Mouse (Mus musculus) embryonic facial prominence, embryonic 13.5 days (tissue): ENCODE results near the gene Tcte2. TPM values are rescaled to one million over a fixed set of nuclear protein-coding genes. Genes with fewer than 3 reads are reported as not detected.
A peak's percentile ranks its signal among the peaks of the same experiment; 100 is the strongest.

Source experiments
- ATAC-seq: fragments of 200-750 bp; cut with Nextera tagmentation; 2 replicates; pipeline ENCODE4 v1.8.0; 2017; ENCODE audit warnings: low read depth; ENCODE audit not compliant: insufficient number of reproducible peaks, insufficient read depth, low FRiP score, low TSS enrichment
- H3K27ac ChIP-seq: fragments of 300-500 bp; sonication (generic); 2 replicates; pipeline ENCODE4 v1.5.1; 2015; ENCODE audit warnings: moderate library complexity, mild to moderate bottlenecking, inconsistent platforms
- H3K27me3 ChIP-seq: fragments of 300-500 bp; sonication (generic); 2 replicates; pipeline ENCODE4 v1.6.1; 2015; ENCODE audit warnings: mild to moderate bottlenecking, inconsistent platforms
- H3K36me3 ChIP-seq: fragments of 300-500 bp; sonication (generic); 2 replicates; pipeline ENCODE4 v1.6.1; 2015; ENCODE audit warnings: mild to moderate bottlenecking, inconsistent platforms
- H3K4me1 ChIP-seq: fragments of 300-500 bp; sonication (generic); 2 replicates; pipeline ENCODE4 v1.6.1; 2015; ENCODE audit warnings: inconsistent platforms
- H3K4me2 ChIP-seq: fragments of 300-500 bp; sonication (generic); 2 replicates; pipeline ENCODE4 v1.6.1; 2015; ENCODE audit warnings: moderate library complexity, mild to moderate bottlenecking, inconsistent platforms
- H3K4me3 ChIP-seq: fragments of 300-500 bp; sonication (generic); 2 replicates; pipeline ENCODE4 v1.5.1; 2015; ENCODE audit warnings: mild to moderate bottlenecking, inconsistent platforms
- H3K9ac ChIP-seq: fragments of 300-500 bp; sonication (generic); 2 replicates; pipeline ENCODE4 v1.6.1; 2015; ENCODE audit warnings: mild to moderate bottlenecking, inconsistent platforms
- H3K9me3 ChIP-seq: fragments of 300-500 bp; sonication (generic); 2 replicates; pipeline ENCODE4 v1.6.1; 2016; ENCODE audit warnings: inconsistent platforms
- WGBS: fragments of 180-500 bp; shearing (Covaris S2); methylation state at CpG from one replicate; pipeline ENCODE4 v1.1.7; 2015; ENCODE audit warnings: mixed read lengths; 5-methylcytosine and 5-hydroxymethylcytosine counted together
- polyA plus RNA-seq: library from polyadenylated mRNA; unstranded; fragments of >200 nt; fragmentation: Nextera tagmentation; extraction: Ambion mirVana; gene quantifications from 2 replicates; pipeline ENCODE4 v1.2.1, GENCODE M21; 2015

Tcte2 gene
- polyA plus RNA-seq, 1 experiment from 2014 or later, result 6.0 TPM

DNA sequence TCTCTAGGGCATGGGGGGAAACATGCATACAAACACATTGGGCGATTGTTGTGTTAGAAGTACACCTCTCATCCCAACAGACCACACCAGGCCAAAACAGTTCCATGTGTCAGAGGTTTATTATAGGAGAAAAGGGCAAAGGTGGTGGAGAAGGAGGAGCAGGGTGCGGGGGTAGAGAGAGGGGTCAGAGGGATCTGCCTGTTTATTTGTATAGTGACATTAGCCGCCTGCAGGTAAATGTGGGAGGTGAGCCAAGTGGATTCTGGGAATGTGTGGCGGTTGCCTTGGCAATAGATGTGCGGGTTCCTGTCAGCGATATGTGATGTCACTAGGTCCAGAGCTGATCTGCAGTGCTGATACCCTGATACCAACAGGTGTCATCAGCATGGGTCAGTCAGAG is 45.3 kb downstream of the Tcte2 start:
- H3K27me3 ChIP-seq, result peaks cover 4% of the 10 kb centered on the region; the same call in 1 of the 2 replicates
- no peak overlapping the region for H3K27ac ChIP-seq
- no peak for ATAC-seq
- H3K36me3 ChIP-seq, result no peaks in the 10 kb centered on the region
- H3K4me2 ChIP-seq, result no peak overlapping the region
- H3K4me1 ChIP-seq, result no peaks in the 10 kb centered on the region
- no peak overlapping the region for H3K9ac ChIP-seq
- 81% methylated on average over 6 of the region's 6 CpGs for WGBS
- no peak overlapping the region for H3K4me3 ChIP-seq
- H3K9me3 ChIP-seq, result no peaks in the 10 kb centered on the region

- H3K27ac ChIP-seq, result no peak overlapping the region
- WGBS, result 71% methylated on average over 9 of the region's 9 CpGs
- no peaks in the 10 kb centered on the region for H3K9me3 ChIP-seq
- no peaks in the 10 kb centered on the region for H3K36me3 ChIP-seq
- H3K9ac ChIP-seq, result no peak overlapping the region
- peaks cover 4% of the 10 kb centered on the region; the same call in 1 of the 2 replicates for H3K27me3 ChIP-seq
- H3K4me1 ChIP-seq, result no peaks in the 10 kb centered on the region
- no peak for ATAC-seq
- H3K4me2 ChIP-seq, result no peak overlapping the region
- no peak overlapping the region for H3K4me3 ChIP-seq
Observed at GRCm38 (mm10) chr17:13715511-13715910, 46.1 kb downstream of the Tcte2 start.

DNA sequence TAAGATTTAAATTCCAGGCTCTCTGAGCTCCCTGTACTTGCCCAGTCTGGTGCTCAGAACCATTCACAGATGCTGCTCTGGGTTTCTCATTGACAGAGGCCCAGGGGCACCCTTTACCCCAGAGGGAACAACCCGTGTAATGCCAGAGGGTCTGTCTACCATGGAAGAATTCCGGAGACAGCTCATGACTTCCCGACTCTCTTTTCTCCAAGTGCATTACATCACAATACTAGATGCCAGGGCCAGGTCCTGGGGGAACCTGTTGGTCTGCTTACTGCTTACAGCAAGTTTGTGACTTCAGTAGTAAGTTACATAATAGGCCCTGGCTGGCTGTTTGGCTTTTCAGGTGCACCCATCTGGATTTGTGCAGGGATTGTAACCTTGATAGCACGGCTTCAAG is 47.0 kb downstream of the Tcte2 start:
- 59% methylated on average over 4 of the region's 4 CpGs for WGBS
- Histone ChIP-seq H3K36me3 (no peaks in the 10 kb centered on the region), H3K27ac (0 out of 2 replicates have a peak overlapping the region, but pooled peaks have one; percentile 35), H3K9me3 (no peaks in the 10 kb centered on the region), H3K9ac (no peak overlapping the region), H3K4me2 (no peak overlapping the region), H3K4me1 (no peaks in the 10 kb centered on the region), H3K4me3 (no peak overlapping the region), H3K27me3 (peaks cover 3% of the 10 kb centered on the region; the same call in 1 of the 2 replicates)
- ATAC-seq, result no peak

GRCm38 (mm10) chr17:13714128-13714527 is 47.5 kb downstream of the Tcte2 start:
- Histone ChIP-seq H3K4me3 (no peak overlapping the region), H3K9ac (no peak overlapping the region), H3K4me1 (no peaks in the 10 kb centered on the region), H3K36me3 (no peaks in the 10 kb centered on the region), H3K9me3 (no peaks in the 10 kb centered on the region), H3K27ac (no peak overlapping the region), H3K27me3 (no peaks in the 10 kb centered on the region), H3K4me2 (no peak overlapping the region)
- 80% methylated on average over 4 of the region's 4 CpGs for WGBS
- ATAC-seq, result no peak

DNA sequence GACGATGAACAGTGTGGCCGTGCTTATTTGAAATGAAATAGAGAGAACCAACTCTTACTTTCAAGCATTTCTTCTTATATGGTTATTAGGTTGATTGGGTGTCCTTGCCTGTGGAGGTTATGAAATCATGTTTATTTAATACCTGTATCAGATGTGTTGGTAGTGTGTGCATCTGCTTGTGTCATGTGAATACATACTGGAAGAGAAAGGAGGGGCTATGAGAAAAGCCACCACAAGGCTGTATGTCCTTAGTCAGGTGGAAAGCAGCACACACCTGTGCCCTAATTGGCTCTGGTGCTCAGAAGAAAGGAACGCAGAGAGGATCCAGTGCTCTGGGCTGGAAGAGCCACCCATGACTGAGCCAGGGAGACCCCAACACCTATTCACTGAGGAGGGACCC is 49.1 kb downstream of the Tcte2 start:
- ATAC-seq, result no peak
- Histone ChIP-seq H3K27me3 (no peaks in the 10 kb centered on the region), H3K4me1 (no peaks in the 10 kb centered on the region), H3K27ac (no peak overlapping the region), H3K9ac (no peak overlapping the region), H3K4me2 (no peak overlapping the region), H3K4me3 (no peak overlapping the region), H3K9me3 (no peaks in the 10 kb centered on the region), H3K36me3 (no peaks in the 10 kb centered on the region)
- 90% methylated on average over 3 of the region's 3 CpGs for WGBS

GRCm38 (mm10) chr17:13712116-13712515 is 49.5 kb downstream of the Tcte2 start:
- whole genome bisulfite sequencing, result 67% methylated on average over 6 of the region's 6 CpGs

GRCm38 (mm10) chr17:13711173-13711572 is 50.5 kb downstream of the Tcte2 start:
- Histone ChIP-seq H3K27me3 (no peaks in the 10 kb centered on the region), H3K9me3 (no peaks in the 10 kb centered on the region), H3K36me3 (no peaks in the 10 kb centered on the region), H3K27ac (no peak overlapping the region), H3K9ac (no peak overlapping the region), H3K4me1 (no peaks in the 10 kb centered on the region), H3K4me2 (no peak overlapping the region), H3K4me3 (no peak overlapping the region)
- 64% methylated on average over 5 of the region's 5 CpGs for WGBS
- ATAC-seq, result no peak

More at GRCm38 (mm10) chr17:13712116-13712515, 49.5 kb downstream of the Tcte2 start:
- H3K4me3 ChIP-seq, result no peak overlapping the region
- H3K36me3 ChIP-seq, result no peaks in the 10 kb centered on the region
- no peaks in the 10 kb centered on the region for H3K9me3 ChIP-seq
- no peaks in the 10 kb centered on the region for H3K27me3 ChIP-seq
- no peak overlapping the region for H3K27ac ChIP-seq
- H3K4me2 ChIP-seq, result no peak overlapping the region
- no peaks in the 10 kb centered on the region for H3K4me1 ChIP-seq
- ATAC-seq, result no peak
- H3K9ac ChIP-seq, result no peak overlapping the region

DNA sequence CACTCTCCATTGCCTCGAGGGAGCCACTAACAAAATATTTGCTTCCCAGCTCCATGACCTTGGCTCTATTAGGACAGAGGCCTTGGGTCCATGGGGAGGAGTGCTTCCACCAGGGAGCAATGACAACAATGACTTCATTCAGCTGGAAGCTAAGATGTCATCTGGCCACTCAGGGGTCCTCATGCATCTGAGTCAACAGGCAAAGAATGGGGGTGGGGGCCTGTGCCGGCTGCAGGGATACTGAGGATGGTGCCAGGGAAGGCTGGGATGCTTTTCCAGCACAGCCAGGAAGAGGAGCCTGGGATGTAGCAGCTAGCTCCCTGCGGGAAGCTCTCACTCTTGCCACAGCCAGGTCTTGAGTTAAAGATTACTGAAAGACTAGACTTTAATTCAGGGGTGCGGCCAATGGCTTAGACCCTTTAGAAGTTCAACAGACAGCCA is 56.1 kb downstream of the Tcte2 start:
- Histone ChIP-seq H3K9ac (no peak overlapping the region), H3K36me3 (no peaks in the 10 kb centered on the region), H3K4me3 (no peak overlapping the region), H3K4me1 (peaks cover 6% of the 10 kb centered on the region), H3K9me3 (no peaks in the 10 kb centered on the region), H3K4me2 (no peak overlapping the region), H3K27ac (no peak overlapping the region), H3K27me3 (no peaks in the 10 kb centered on the region)
- ATAC-seq, result no peak
- 28% methylated on average over 4 of the region's 4 CpGs for WGBS

DNA sequence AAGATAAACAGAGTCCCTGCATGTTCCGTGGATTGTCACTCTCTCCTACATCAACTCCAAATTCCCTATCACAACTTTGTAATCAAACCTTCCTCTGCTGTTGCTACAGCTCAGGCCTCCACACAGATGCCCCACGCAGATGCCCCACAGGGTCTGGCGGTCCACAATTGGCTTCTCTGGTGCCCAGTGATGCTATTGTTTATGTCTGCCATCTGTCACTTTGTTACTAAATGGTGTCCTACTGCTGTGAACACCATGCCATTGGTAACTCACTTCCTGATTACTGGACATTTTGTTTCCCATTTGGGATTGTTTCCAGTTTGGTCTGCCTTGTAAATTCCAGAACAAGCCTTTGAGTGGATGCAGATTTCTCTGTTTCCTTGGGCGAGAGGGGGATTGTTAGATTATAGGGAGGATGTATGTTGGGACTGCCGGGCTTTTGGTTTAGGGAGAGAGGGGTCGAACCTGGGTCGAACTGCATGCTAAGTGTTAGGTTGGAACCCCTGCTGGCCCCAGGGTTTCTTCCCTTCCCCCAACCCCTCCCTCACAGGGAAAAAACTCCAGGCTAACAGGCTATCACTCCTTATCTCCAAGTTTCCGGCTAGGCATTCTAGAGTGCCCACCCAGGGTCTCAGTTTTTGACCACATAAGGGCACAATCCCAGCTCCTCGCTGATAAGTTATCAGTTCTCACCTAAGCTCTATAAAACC is 57.9 kb downstream of the Tcte2 start:
- peaks cover 16% of the 10 kb centered on the region for H3K4me1 ChIP-seq
- H3K4me2 ChIP-seq, result no peak overlapping the region
- no peaks in the 10 kb centered on the region for H3K36me3 ChIP-seq
- ATAC-seq, result no peak
- WGBS, result 46% methylated on average over 9 of the region's 9 CpGs
- no peak overlapping the region for H3K27ac ChIP-seq
- H3K9me3 ChIP-seq, result no peaks in the 10 kb centered on the region
- no peaks in the 10 kb centered on the region for H3K27me3 ChIP-seq
- H3K4me3 ChIP-seq, result no peak overlapping the region
- no peak overlapping the region for H3K9ac ChIP-seq

- Histone ChIP-seq H3K9me3 (no peaks in the 10 kb centered on the region), H3K4me3 (no peak overlapping the region), H3K36me3 (no peaks in the 10 kb centered on the region), H3K27ac (peak overlapping the region; percentile 78), H3K27me3 (no peaks in the 10 kb centered on the region), H3K9ac (0 out of 2 replicates have a peak overlapping the region, but pooled peaks have one; percentile 32), H3K4me2 (no peak overlapping the region), H3K4me1 (peaks cover 16% of the 10 kb centered on the region)
- 21% methylated on average over 4 of the region's 4 CpGs for WGBS
- peak; percentile 86 for ATAC-seq
Observed at GRCm38 (mm10) chr17:13700131-13701016, 61.3 kb downstream of the Tcte2 start.

DNA sequence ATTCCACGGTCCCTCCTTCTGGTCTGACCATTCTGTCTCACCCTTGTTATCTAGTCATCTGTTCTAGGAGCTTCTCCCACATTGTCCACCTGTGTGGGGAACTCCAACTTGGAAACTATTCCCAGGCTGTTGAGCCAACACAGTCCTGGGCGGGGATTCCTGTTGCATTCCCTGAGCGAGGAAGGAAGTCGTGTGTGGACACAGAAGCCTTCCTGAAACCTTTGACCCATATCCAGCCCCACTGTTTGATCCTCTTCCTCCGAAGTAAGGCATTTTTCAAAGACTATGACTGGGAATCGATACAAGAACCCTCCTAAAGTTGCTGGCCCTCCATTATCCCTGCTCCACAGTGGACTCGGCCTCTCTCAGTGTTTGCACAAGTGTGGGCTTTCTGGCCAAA is 61.9 kb downstream of the Tcte2 start:
- ATAC-seq, result no peak
- 66% methylated on average over 7 of the region's 7 CpGs for WGBS
- H3K36me3 ChIP-seq, result no peaks in the 10 kb centered on the region
- no peaks in the 10 kb centered on the region for H3K27me3 ChIP-seq
- H3K9me3 ChIP-seq, result no peaks in the 10 kb centered on the region
- H3K4me3 ChIP-seq, result no peak overlapping the region
- peaks cover 16% of the 10 kb centered on the region for H3K4me1 ChIP-seq
- no peak overlapping the region for H3K9ac ChIP-seq
- no peak overlapping the region for H3K4me2 ChIP-seq
- peak overlapping the region; percentile 78 for H3K27ac ChIP-seq

- 89% methylated on average over 4 of the region's 4 CpGs for WGBS
- Histone ChIP-seq H3K9ac (no peak overlapping the region), H3K9me3 (no peaks in the 10 kb centered on the region), H3K4me1 (peaks cover 16% of the 10 kb centered on the region), H3K4me3 (no peak overlapping the region), H3K27ac (no peak overlapping the region), H3K36me3 (no peaks in the 10 kb centered on the region), H3K27me3 (no peaks in the 10 kb centered on the region), H3K4me2 (no peak overlapping the region)
- ATAC-seq, result no peak
Observed at GRCm38 (mm10) chr17:13698194-13698593, 63.4 kb downstream of the Tcte2 start.
